Mouse (Mus musculus) heart, embryonic 13.5 days (tissue): ENCODE results near the gene Ptprm. TPM values are rescaled to one million over a fixed set of nuclear protein-coding genes. Genes with fewer than 3 reads are reported as not detected.

Experiments
- ATAC-seq: fragments of 200-750 bp; cut with Nextera tagmentation; 2 replicates; pipeline ENCODE4 v1.8.0; 2017; ENCODE audit warnings: moderate TSS enrichment; ENCODE audit not compliant: insufficient number of reproducible peaks, low FRiP score, low TSS enrichment; ENCODE audit errors: extremely low read depth
- H3K27ac ChIP-seq: fragments of 300-500 bp; sonication (generic); replicated peaks from 2 replicates; pipeline ENCODE4 v1.5.1; 2015; ENCODE audit warnings: moderate library complexity, mild to moderate bottlenecking, inconsistent platforms
- H3K27me3 ChIP-seq: fragments of 300-500 bp; sonication (generic); replicated peaks from 2 replicates; pipeline ENCODE4 v1.6.1; 2015; ENCODE audit warnings: mild to moderate bottlenecking, inconsistent platforms
- H3K36me3 ChIP-seq: fragments of 300-500 bp; sonication (generic); 2 replicates; pipeline ENCODE4 v1.6.1; 2015; ENCODE audit warnings: mild to moderate bottlenecking, inconsistent platforms
- H3K4me1 ChIP-seq: fragments of 300-500 bp; sonication (generic); 2 replicates; pipeline ENCODE4 v1.6.1; 2015; ENCODE audit warnings: inconsistent platforms
- H3K4me2 ChIP-seq: fragments of 300-500 bp; sonication (generic); 2 replicates; pipeline ENCODE4 v1.6.1; 2015; ENCODE audit warnings: inconsistent platforms, mild to moderate bottlenecking, moderate library complexity
- H3K4me3 ChIP-seq: fragments of 300-500 bp; sonication (generic); 2 replicates; pipeline ENCODE4 v1.5.1; 2015; ENCODE audit warnings: moderate library complexity, mild to moderate bottlenecking, inconsistent platforms
- H3K9ac ChIP-seq: fragments of 300-500 bp; sonication (generic); 2 replicates; pipeline ENCODE4 v1.6.1; 2015; ENCODE audit warnings: inconsistent platforms, mild to moderate bottlenecking, moderate library complexity
- H3K9me3 ChIP-seq: fragments of 300-500 bp; sonication (generic); 2 replicates; pipeline ENCODE4 v1.6.1; 2016; ENCODE audit warnings: inconsistent platforms
- WGBS: fragments of 180-500 bp; shearing (Covaris S2); methylation state at CpG from one replicate; pipeline ENCODE4 v1.1.7; 2015; ENCODE audit warnings: mixed read lengths; 5-methylcytosine and 5-hydroxymethylcytosine counted together
- polyA plus RNA-seq: library from polyadenylated mRNA; unstranded; fragments of >200 nt; fragmentation: Nextera tagmentation; extraction: Ambion mirVana; gene quantifications from 2 replicates; pipeline ENCODE4 v1.2.1, GENCODE M21; 2015

The Ptprm gene
- polyA plus RNA-seq, 1 experiment from 2014 or later = 12.7 TPM

- Histone ChIP-seq H3K4me2 (no peak overlapping the region), H3K27me3 (no peaks in the 10 kb centered on the region), H3K4me1 (peaks cover 15% of the 10 kb centered on the region), H3K9ac (no peak overlapping the region), H3K9me3 (no peaks in the 10 kb centered on the region), H3K4me3 (no peak overlapping the region), H3K36me3 (no peaks in the 10 kb centered on the region), H3K27ac (no peak overlapping the region)
- 54% methylated on average over 7 of the region's 7 CpGs for WGBS
- ATAC-seq = 0 out of 2 replicates have a peak, but pooled peaks have one; percentile 19
Observed at GRCm38 (mm10) chr17:67170696-67171095, 183.6 kb downstream of the Ptprm start.

DNA sequence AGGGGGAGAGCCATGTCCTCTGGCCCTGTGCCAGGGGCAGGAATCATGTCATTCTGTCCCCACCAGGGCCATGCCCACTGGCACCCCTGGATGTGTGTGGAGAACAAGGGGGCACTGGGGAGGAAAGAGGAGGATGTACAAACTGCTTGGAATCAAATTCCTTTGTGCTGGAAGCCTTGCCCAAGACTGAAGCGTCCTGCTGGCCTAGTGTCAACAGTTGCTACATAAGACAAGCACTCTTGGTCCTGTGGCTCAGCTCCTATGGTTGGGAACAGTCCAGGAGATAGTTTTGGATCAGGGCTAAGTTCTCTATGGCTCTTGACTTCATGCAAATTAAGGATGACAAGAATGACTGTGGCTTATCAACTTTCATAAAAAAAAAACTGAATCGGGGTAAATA lies 188.4 kb downstream of the Ptprm start:
- 72% methylated on average over 2 of the region's 2 CpGs for WGBS
- peaks cover 10% of the 10 kb centered on the region for H3K4me1 ChIP-seq
- H3K27me3 ChIP-seq = no peaks in the 10 kb centered on the region
- no peak overlapping the region for H3K27ac ChIP-seq
- no peak overlapping the region for H3K4me2 ChIP-seq
- no peak for ATAC-seq
- no peaks in the 10 kb centered on the region for H3K9me3 ChIP-seq
- H3K9ac ChIP-seq = no peak overlapping the region
- H3K4me3 ChIP-seq = no peak overlapping the region
- no peaks in the 10 kb centered on the region for H3K36me3 ChIP-seq

DNA sequence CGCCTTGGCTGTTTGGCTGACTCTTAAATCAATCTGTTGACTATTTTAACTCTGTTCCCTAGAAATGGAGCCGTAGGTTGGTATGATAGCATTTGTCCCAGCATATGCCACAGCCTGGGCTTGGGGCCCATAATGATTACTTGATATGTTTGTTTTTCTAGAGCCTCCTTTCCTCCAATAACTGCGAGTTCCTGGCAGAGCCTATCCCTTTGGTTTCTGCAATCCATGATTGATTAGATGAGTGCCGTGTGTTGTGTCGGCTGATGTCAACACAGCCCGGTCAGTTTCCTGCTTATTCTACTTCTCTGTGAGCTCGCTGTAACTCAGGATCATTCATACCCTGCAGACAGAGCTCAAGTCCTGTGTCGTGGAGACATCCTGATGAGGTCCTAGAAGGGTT lies 194.6 kb downstream of the Ptprm start:
- H3K4me3 ChIP-seq = no peak overlapping the region
- peaks cover 22% of the 10 kb centered on the region for H3K4me1 ChIP-seq
- no peak for ATAC-seq
- no peak overlapping the region for H3K9ac ChIP-seq
- no peak overlapping the region for H3K27ac ChIP-seq
- H3K36me3 ChIP-seq = no peaks in the 10 kb centered on the region
- no peak overlapping the region for H3K4me2 ChIP-seq
- H3K27me3 ChIP-seq = no peaks in the 10 kb centered on the region
- WGBS = 50% methylated on average over 8 of the region's 8 CpGs
- no peaks in the 10 kb centered on the region for H3K9me3 ChIP-seq

DNA sequence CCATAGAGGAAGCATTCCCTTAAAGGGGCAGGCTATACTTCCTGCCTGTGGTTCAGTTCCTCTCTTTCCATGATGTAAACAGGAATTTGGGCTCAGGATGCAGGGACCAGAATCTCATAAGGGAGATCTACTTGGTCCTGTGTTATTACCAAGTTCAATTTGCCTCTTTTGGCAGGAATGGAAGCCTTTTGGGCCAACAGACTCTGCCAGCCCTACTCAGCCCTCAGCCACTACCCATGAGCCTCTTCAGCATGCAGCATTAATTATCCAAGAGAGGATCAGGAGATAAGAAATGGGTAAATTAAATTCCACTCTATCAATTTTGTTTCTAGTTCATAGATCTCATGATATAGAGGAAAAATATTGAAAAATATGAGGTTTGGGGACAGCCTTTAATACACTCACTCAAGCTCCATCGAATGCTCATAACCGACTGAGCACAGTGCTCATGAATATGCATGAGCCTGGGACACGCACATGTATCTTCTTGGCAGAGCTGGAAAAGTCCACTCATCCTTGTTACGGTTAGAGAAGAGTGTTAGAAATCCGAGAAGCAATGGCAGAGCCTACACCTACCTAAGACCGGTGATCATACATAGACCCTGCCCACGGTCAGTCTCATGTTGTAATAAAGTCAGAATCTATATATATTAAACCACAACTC lies 197.0 kb downstream of the Ptprm start:
- WGBS = 78% methylated on average over 7 of the region's 7 CpGs
- Histone ChIP-seq H3K27ac (no peak overlapping the region), H3K36me3 (no peaks in the 10 kb centered on the region)

GRCm38 (mm10) chr17:67152218-67152617 lies 202.0 kb downstream of the Ptprm start:
- no peak for ATAC-seq
- Histone ChIP-seq H3K27me3 (no peaks in the 10 kb centered on the region), H3K4me3 (no peak overlapping the region), H3K4me2 (no peak overlapping the region), H3K9me3 (peaks cover 3% of the 10 kb centered on the region; the same call in 1 of the 2 replicates), H3K27ac (no peak overlapping the region), H3K4me1 (no peaks in the 10 kb centered on the region), H3K36me3 (no peaks in the 10 kb centered on the region), H3K9ac (no peak overlapping the region)
- 79% methylated on average over 3 of the region's 3 CpGs for WGBS

More for the DNA sequence above, 197.0 kb downstream of the Ptprm start:
- Histone ChIP-seq H3K4me3 (no peak overlapping the region), H3K27me3 (no peaks in the 10 kb centered on the region), H3K9me3 (no peaks in the 10 kb centered on the region), H3K4me1 (peaks cover 22% of the 10 kb centered on the region), H3K4me2 (no peak overlapping the region), H3K9ac (no peak overlapping the region)
- ATAC-seq = no peak

DNA sequence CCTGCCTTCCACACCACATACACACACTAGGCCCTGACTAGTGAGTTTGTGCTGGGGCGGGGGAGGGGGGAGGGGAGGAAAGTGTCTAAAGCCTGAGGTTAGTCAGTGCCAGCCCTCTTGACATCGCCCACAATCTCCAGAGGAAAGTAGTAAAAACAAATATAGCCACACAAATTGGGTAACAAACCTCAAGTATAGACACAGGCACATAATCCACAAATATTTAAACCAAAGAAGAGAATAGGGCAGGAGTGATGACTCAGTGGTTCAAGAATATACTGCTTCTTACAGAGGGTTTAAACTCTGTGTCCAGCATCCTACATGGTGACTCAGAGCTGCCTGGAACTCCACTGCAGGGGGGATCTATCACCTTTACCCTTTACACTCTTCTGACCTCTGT lies 203.8 kb downstream of the Ptprm start:
- Histone ChIP-seq H3K27ac (no peak overlapping the region), H3K9me3 (peaks cover 3% of the 10 kb centered on the region; the same call in 1 of the 2 replicates), H3K36me3 (no peaks in the 10 kb centered on the region), H3K4me2 (no peak overlapping the region), H3K4me1 (no peaks in the 10 kb centered on the region), H3K9ac (no peak overlapping the region), H3K4me3 (no peak overlapping the region), H3K27me3 (no peaks in the 10 kb centered on the region)
- ATAC-seq = no peak
- 78% methylated on average over 2 of the region's 2 CpGs for WGBS

- no peak overlapping the region for H3K27ac ChIP-seq
- ATAC-seq = no peak
- WGBS = 56% methylated on average over 4 of the region's 4 CpGs
Observed at GRCm38 (mm10) chr17:67142183-67142756, 212.0 kb downstream of the Ptprm start.

DNA sequence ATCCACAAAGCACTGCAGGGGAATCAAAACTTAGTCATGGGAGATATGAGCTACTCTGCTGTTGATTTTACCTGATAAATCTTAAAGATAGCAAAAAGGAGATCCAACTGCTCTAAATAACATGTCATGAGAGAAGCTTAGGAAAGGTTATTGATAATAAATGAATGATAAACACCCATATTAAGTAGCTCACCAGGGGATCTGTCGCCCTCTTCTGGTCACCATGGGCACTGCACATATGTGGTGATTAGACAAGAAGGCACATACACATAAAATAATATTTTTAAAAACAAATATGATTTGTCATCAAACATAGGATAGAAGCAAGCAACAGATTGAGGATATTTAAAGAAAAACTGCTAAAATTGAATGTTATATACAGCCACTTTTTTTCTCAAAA lies 213.8 kb downstream of the Ptprm start:
- Histone ChIP-seq H3K9ac (no peak overlapping the region), H3K4me2 (no peak overlapping the region), H3K4me3 (no peak overlapping the region), H3K9me3 (no peaks in the 10 kb centered on the region), H3K4me1 (peaks cover 16% of the 10 kb centered on the region), H3K36me3 (no peaks in the 10 kb centered on the region), H3K27ac (no peak overlapping the region), H3K27me3 (no peaks in the 10 kb centered on the region)
- WGBS = 49% methylated on average over 1 of the region's 1 CpGs
- ATAC-seq = no peak

More at GRCm38 (mm10) chr17:67142183-67142756, 212.0 kb downstream of the Ptprm start:
- Histone ChIP-seq H3K4me1 (peaks cover under 1% of the 10 kb centered on the region), H3K4me3 (no peak overlapping the region), H3K9ac (no peak overlapping the region), H3K9me3 (no peaks in the 10 kb centered on the region), H3K4me2 (no peak overlapping the region), H3K27me3 (no peaks in the 10 kb centered on the region), H3K36me3 (no peaks in the 10 kb centered on the region)

GRCm38 (mm10) chr17:67138981-67139380 lies 215.3 kb downstream of the Ptprm start:
- Histone ChIP-seq H3K9me3 (no peaks in the 10 kb centered on the region), H3K27ac (no peak overlapping the region), H3K9ac (no peak overlapping the region), H3K4me1 (peaks cover 31% of the 10 kb centered on the region), H3K4me2 (no peak overlapping the region), H3K36me3 (no peaks in the 10 kb centered on the region), H3K4me3 (no peak overlapping the region), H3K27me3 (no peaks in the 10 kb centered on the region)
- ATAC-seq = no peak
- WGBS = 67% methylated on average over 12 of the region's 12 CpGs

DNA sequence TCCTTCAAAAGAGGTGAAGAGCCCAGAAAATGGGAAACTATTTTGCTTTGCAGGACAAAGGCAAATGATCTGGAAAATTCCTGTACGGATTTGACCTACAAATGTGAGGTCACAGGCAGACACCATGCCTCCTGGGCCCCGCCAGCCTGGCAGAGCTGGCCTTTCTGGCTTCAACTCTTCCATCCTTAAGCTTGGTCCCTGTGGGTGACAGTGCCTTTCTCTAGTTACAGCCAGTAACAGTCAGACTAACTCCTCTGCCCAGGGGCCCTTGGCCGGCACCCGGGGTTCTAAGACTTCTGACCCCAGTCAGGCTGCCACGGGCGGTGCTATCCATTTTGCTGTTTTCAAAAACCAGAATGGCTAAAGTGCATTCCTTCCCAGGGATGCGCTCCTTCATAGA lies 217.4 kb downstream of the Ptprm start:
- H3K9ac ChIP-seq = peak overlapping the region; percentile 58; the same call in 1 of the 2 replicates
- H3K4me1 ChIP-seq = peaks cover 47% of the 10 kb centered on the region
- H3K4me3 ChIP-seq = no peak overlapping the region
- no peaks in the 10 kb centered on the region for H3K9me3 ChIP-seq
- H3K4me2 ChIP-seq = 0 out of 2 replicates have a peak overlapping the region, but pooled peaks have one; percentile 39
- peak overlapping the region; percentile 82 for H3K27ac ChIP-seq
- no peaks in the 10 kb centered on the region for H3K36me3 ChIP-seq
- 51% methylated on average over 7 of the region's 7 CpGs for WGBS
- H3K27me3 ChIP-seq = no peaks in the 10 kb centered on the region
- ATAC-seq = no peak

DNA sequence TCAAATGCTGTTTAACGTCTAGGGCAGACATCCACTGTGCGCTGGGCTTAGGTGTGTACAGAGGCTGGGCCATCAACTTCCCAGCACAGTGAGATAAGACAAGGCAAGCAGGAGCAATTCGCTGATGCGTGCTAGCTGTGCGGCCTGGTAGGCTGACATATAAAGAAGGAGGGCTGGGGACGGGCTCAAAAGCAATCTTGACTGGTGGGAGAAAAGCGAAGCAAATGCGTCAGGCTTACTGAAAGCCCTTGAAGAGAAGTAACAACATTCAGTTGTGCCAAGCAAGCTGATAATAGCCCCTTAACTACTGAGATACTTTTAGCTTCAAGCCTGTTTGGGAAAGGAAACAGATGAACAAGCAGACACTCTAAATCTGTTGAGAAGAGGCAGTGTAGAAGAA lies 217.8 kb downstream of the Ptprm start:
- peak overlapping the region; percentile 39 for H3K4me2 ChIP-seq
- peak overlapping the region; percentile 82 for H3K27ac ChIP-seq
- H3K4me3 ChIP-seq = no peak overlapping the region

DNA sequence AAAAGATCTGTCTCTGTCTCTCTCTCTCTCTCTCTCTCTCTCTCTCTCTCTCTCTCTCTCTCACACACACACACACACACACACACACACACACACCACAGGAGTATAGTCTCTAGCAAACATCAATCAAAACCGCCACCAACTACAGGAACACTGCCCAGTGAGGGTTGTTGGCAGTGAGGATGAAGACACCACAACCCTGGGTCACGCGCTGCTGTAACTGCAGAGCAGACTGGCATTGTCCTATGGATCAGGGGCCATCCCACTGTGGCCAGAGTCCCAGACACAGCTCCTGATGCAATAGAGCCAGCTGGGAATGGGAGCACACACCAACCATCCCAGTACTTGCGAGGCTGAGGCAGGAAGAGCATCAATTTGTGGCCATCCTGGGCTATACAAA lies 220.0 kb downstream of the Ptprm start:
- peak overlapping the region; percentile 55; the same call in 1 of the 2 replicates for H3K4me2 ChIP-seq
- WGBS = 77% methylated on average over 4 of the region's 4 CpGs
- H3K36me3 ChIP-seq = no peaks in the 10 kb centered on the region
- peaks cover 56% of the 10 kb centered on the region for H3K4me1 ChIP-seq
- H3K27ac ChIP-seq = peak overlapping the region; percentile 86; the same call in 1 of the 2 replicates
- H3K9ac ChIP-seq = no peak overlapping the region
- no peak overlapping the region for H3K4me3 ChIP-seq
- no peak for ATAC-seq
- H3K9me3 ChIP-seq = no peaks in the 10 kb centered on the region
- no peaks in the 10 kb centered on the region for H3K27me3 ChIP-seq

More for the DNA sequence above, 217.8 kb downstream of the Ptprm start:
- Histone ChIP-seq H3K4me1 (peaks cover 50% of the 10 kb centered on the region), H3K9me3 (no peaks in the 10 kb centered on the region), H3K27me3 (no peaks in the 10 kb centered on the region), H3K36me3 (no peaks in the 10 kb centered on the region), H3K9ac (peak overlapping the region; percentile 58; the same call in 1 of the 2 replicates)
- no peak for ATAC-seq
- WGBS = 20% methylated on average over 8 of the region's 8 CpGs
